Mouse (Mus musculus) macrophage (primary cell): ENCODE measurements around the gene Gng7. TPM values are rescaled to one million over a fixed set of nuclear protein-coding genes. Genes with fewer than 3 reads are reported as not detected.
A peak's percentile ranks its signal among the peaks of the same experiment; 100 is the strongest.

Source experiments
- H3K27ac ChIP-seq: fragments of 350-480 bp; formaldehyde crosslinking; 2 replicates; pipeline ENCODE4 v1.9.0; 2021
- H3K36me3 ChIP-seq: fragments of 350-480 bp; formaldehyde crosslinking; 2 replicates; pipeline ENCODE4 v1.9.0; 2021; ENCODE audit errors: inconsistent target
- H3K4me3 ChIP-seq: fragments of 350-480 bp; formaldehyde crosslinking; 2 replicates; pipeline ENCODE4 v1.9.0; 2021; ENCODE audit errors: inconsistent target
- H3K79me2 ChIP-seq: fragments of 350-480 bp; formaldehyde crosslinking; 2 replicates; pipeline ENCODE4 v1.9.0; 2021; ENCODE audit errors: inconsistent target
- WGBS: methylation state at CpG from one replicate; pipeline ENCODE4 v1.1.7; 2026; ENCODE audit warnings: inconsistent platforms; ENCODE audit not compliant: missing documents; 5-methylcytosine and 5-hydroxymethylcytosine counted together
- polyA plus RNA-seq: library from polyadenylated mRNA; stranded (reverse); fragments of 250-400 nt; gene quantifications from 3 replicates; pipeline ENCODE4 v1.2.4, GENCODE M21; 2018; ENCODE audit warnings: inconsistent platforms

Gng7 gene
- polyA plus RNA-seq, 1 experiment from 2014 or later: 0.93 TPM

DNA sequence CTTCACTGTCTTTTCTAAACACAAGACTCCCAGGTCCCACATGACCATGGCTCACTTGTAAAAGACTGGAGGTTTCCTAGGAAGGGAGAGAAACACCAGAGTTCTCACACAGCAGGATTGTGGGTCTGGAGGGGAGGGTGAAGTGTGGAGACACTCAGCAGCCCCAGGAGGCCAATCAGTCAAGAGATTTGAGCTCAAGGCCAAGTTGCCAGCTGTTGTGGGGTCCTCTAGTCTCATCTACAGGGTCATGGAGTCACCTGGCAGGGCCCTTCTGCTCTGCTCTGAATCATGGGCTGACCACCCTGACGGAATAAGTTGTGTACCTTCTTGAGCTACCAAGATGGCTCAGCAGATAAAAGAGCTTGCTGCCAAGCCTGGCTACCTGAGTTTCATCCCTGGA, 41.0 kb downstream of the Gng7 start:
- Histone ChIP-seq H3K79me2 (no peaks in the 10 kb centered on the region), H3K4me3 (no peak overlapping the region), H3K27ac (no peak overlapping the region), H3K36me3 (no peaks in the 10 kb centered on the region)
- 92% methylated on average over 1 of the region's 1 CpGs for WGBS

DNA sequence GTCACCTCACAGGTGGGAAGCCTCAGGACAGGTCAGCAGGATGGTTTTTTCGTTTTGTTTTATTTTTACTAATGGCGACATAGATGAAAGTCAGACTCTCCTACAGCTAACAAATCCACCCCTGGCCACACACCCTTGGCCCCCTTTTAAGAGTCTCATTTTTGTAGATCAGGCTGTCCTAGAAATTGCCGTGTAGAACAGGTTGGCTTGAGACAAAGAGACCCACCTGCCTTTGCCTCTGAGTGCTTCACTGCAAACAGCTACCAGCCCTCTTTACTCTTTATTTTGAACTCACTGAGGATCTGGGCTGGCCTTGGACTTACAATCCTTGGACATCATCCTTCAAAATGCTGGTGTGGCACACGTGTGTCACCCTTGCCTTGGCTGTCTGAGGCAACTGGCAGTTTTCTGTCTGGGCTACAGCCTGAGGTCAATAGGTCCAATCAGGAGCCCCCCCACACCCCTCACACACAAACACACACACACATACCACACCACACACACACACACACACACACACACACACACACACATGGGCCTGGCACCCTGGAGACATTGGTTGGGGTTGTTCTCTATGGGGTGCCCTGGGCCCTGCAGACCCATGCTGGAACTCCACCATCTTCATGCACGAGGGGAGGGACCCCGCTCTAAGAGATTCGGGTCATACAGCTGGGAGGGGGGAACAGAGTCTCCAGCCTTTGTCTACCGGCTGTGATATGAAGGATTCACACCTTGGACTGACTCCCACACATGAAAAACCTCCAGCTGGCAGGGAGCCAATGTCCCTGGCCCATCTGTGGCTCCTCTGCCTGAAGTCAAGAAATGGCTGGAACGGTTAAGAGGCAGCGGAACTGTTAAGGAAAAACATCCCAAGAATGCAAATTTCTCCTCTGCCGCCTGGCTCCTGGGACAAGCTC, 42.4 kb downstream of the Gng7 start:
- Histone ChIP-seq H3K79me2 (no peaks in the 10 kb centered on the region), H3K4me3 (no peak overlapping the region), H3K27ac (no peak overlapping the region), H3K36me3 (no peaks in the 10 kb centered on the region)
- 95% methylated on average over 11 of the region's 11 CpGs for WGBS

DNA sequence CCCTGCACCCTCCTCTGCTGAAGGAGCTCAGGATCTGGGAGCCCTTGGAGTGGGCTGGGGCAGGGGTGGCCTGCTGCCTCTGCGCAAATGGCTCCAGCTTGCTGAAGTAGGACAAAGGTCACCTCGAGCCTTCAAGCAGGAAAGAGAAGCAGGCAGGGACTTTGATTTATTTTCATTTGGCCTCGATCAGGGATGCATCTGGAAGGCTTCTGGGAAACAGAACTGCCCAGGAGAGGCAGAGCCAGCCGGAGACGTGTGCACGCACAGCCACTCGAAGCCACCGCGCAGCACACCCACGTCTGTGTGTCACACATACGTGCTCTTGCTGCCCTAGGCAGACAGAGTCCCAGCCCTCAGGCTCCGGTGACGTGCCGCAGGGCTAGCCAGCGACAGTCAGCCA, 43.2 kb downstream of the Gng7 start:
- 95% methylated on average over 15 of the region's 15 CpGs for WGBS
- no peak overlapping the region for H3K4me3 ChIP-seq
- no peaks in the 10 kb centered on the region for H3K79me2 ChIP-seq

DNA sequence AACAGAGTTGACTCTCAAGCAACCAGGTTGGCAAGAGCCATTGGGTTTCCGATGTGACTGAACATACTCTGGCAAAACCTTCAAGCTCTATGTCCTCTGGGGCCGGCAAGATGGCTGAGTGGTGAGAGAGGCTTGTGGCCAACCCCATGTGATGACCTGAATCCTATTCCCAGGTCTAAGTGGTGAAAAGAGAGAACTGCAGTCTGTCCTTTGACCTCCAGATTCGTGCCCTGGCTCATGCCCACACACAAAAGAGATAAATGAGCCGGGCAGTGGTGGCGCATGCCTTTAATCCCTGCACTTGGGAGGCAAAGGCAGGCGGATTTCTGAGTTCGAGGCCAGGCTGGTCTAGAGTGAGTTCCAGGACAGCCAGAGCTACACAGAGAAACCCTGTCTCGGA, 44.6 kb downstream of the Gng7 start:
- Histone ChIP-seq H3K4me3 (no peak overlapping the region), H3K27ac (no peak overlapping the region), H3K79me2 (no peaks in the 10 kb centered on the region), H3K36me3 (no peaks in the 10 kb centered on the region)
- 91% methylated on average over 8 of the region's 8 CpGs for WGBS

More for the DNA sequence above, 43.2 kb downstream of the Gng7 start:
- H3K36me3 ChIP-seq: no peaks in the 10 kb centered on the region
- H3K27ac ChIP-seq: no peak overlapping the region

DNA sequence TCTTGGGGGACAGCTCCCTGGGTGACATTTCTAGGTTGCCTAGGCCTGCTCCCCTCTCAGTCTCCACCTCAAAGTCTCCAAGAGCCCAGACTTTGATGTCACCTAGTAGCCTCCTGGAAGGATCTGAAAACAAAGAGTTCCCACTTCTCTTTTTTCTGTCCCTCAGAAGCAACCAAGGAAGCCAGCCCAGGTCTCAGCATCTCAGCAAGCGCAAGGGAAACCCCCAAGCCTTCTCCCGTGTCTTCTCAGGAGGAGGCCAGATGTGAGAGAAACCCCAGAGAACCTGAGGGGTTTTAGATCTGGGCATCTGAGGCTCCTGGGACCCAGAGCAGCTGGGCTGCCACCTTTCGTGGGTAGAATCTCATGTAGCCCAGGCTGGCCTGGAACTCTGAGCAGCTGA, 45.4 kb downstream of the Gng7 start:
- Histone ChIP-seq H3K27ac (no peak overlapping the region), H3K36me3 (no peaks in the 10 kb centered on the region), H3K79me2 (no peaks in the 10 kb centered on the region), H3K4me3 (no peak overlapping the region)
- WGBS: 58% methylated on average over 2 of the region's 3 CpGs

DNA sequence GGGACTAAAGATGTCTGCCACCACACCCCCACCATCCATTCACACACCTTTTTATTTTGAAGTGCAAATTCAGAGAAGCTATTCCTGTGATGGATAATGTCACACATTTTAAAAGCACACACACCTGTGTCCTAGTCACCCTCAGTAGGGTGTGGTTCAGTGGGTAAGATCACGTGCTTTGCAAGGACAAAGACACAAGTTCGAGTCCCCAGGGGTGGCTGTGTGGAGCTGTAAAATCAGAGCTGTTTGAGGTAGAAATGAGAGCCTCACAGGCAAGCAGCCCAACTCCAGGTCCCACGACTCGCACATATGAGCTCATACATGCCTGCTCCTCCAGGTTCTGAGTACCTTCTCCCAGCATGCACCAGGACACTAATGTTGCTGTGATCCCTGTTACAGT, 46.6 kb downstream of the Gng7 start:
- WGBS: 96% methylated on average over 4 of the region's 4 CpGs

DNA sequence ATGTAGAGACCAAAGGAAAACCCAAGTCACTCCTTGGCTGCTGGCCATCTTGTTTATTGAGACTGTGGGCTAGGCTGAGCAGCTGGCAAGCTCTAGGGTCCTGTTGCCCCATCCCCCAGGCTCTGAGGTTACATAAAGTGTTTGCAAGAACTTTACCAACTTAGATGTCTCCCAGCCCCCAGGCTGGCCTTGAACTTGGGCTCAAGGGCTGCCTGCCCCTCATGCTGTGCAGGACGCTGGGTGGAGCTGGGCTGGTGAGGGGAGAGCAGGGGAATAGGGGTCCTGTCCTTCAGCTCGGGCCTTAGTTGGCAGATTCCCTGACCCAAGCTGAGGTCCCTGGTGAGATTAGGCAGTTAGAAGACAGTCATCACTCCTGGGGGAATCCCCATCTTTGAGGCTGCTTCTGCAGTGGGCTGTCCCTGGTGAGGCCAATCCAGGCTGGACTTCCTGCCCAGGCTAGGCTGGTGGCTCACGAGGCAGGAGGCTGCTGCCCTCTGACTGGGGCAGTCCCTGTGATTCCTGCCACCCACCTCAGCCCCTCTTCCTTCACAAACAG, 47.6 kb downstream of the Gng7 start:
- Histone ChIP-seq H3K27ac (peak overlapping the region; percentile 32), H3K36me3 (no peaks in the 10 kb centered on the region), H3K79me2 (no peaks in the 10 kb centered on the region), H3K4me3 (no peak overlapping the region)
- 36% methylated on average over 3 of the region's 3 CpGs for WGBS

More for the DNA sequence above, 46.6 kb downstream of the Gng7 start:
- no peaks in the 10 kb centered on the region for H3K36me3 ChIP-seq
- no peak overlapping the region for H3K4me3 ChIP-seq
- H3K27ac ChIP-seq: no peak overlapping the region
- no peaks in the 10 kb centered on the region for H3K79me2 ChIP-seq

DNA sequence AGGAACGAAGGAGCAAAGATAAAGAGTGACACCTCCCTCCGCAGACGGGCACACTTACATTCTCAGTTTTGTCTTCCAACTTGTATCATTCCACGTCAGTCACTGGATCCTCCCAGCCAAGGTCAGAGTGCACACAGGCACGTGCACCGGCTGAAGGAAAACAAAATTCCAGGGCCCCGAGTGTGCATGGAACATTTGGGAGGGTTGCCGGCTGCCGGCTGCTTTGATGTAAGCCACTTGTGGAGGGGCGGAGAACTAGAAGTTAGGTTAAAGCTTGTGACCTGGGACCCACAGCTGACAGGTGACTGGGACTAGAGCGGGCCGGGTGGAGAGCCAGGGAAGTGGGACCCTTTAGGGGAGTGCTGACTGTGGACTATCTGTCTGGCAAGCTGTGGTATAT, 48.4 kb downstream of the Gng7 start:
- H3K79me2 ChIP-seq: no peaks in the 10 kb centered on the region
- 90% methylated on average over 12 of the region's 12 CpGs for WGBS
- H3K4me3 ChIP-seq: no peak overlapping the region
- no peaks in the 10 kb centered on the region for H3K36me3 ChIP-seq
- H3K27ac ChIP-seq: no peak overlapping the region

DNA sequence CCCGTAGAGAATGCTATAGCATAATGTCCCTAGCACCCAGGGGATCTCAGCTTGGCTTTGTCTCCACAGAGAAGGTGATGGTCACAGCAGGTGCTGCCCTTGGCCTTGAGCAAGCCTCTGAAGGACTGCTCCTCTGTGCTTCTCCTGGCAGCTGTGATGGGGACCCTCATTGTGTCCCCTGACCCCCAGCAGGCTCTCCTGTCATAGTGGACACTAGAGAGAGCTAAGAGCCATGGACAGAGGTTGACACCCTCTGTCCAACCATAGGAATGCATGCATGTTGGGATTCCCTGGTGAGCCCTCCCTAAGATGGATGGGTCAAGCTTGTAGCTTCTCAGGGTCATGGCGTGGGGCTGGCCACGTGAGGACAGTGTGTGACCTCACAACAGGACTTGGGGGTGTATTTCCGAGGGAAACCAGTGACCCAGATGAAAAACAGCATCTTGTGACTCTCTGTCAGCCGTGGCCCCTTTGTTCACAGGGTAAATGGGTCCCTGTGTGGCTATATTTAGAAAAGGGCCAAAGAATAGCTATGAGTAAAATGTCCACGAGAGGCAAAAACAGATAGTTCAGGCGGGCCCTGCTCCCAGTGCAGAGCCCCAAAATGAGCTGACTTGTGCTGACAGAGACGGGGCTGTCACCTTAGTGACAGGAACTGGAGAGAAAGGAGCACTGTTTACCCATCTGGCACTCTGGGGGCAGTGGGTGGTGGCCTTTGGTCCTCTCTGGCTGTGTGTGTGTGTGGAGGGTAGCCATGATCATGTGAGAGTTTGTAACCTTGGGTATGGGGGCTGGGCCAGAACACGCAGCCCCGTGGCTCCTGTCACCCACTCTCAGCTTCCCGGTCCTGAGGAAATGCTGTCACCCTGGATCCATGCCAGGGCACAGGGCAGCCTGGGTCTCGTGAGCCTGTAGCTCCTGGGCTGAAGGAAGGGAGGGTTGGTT, 51.4 kb downstream of the Gng7 start:
- H3K4me3 ChIP-seq: no peak overlapping the region
- no peaks in the 10 kb centered on the region for H3K79me2 ChIP-seq
- no peaks in the 10 kb centered on the region for H3K36me3 ChIP-seq
- peak overlapping the region; percentile 76 for H3K27ac ChIP-seq
- 44% methylated on average over 12 of the region's 12 CpGs for WGBS

DNA sequence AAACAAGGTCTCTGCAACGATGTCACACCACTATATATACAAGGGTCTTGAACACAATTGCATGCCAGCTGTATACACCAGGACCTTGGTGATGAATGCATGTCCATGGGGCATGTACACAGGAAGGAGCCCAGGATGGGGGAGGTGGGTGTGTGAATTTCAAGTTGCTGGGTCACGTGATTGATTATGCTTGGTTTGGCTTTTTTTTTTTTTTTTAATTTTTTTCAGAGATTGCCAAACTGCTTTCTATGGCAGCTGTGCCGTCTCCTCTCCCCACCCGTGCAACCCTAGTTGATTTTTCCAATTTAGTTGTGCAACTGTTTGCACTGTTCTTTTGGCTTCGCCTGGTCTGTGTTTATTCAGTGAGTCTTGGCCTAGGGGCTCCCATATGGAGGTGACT, 52.2 kb downstream of the Gng7 start:
- no peaks in the 10 kb centered on the region for H3K79me2 ChIP-seq
- peak overlapping the region; percentile 76 for H3K27ac ChIP-seq
- no peaks in the 10 kb centered on the region for H3K36me3 ChIP-seq
- WGBS: 66% methylated on average over 4 of the region's 5 CpGs
- no peak overlapping the region for H3K4me3 ChIP-seq

DNA sequence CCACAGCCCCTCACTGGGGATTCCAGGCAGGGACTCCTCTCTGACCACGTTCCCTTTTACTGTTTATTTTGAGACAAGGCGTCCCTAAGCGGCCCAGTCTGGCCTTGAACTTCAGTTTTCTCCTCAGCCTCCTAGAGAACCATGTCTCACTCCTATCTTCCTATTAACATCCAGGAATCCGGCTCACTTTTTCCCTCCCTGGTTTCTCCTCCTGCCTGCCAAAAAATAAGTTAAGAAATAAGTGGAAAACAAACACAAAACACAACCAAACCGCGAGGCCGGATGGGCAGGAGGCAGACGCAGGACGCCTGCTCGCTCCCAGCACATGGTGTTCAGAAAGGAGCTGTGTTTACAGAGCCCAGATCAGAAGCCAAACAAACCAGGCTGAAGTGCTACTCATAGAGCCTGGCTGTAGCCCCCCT, 52.7 kb downstream of the Gng7 start:
- WGBS: 89% methylated on average over 10 of the region's 10 CpGs
- no peaks in the 10 kb centered on the region for H3K36me3 ChIP-seq
- no peak overlapping the region for H3K27ac ChIP-seq
- no peak overlapping the region for H3K4me3 ChIP-seq
- H3K79me2 ChIP-seq: no peaks in the 10 kb centered on the region

DNA sequence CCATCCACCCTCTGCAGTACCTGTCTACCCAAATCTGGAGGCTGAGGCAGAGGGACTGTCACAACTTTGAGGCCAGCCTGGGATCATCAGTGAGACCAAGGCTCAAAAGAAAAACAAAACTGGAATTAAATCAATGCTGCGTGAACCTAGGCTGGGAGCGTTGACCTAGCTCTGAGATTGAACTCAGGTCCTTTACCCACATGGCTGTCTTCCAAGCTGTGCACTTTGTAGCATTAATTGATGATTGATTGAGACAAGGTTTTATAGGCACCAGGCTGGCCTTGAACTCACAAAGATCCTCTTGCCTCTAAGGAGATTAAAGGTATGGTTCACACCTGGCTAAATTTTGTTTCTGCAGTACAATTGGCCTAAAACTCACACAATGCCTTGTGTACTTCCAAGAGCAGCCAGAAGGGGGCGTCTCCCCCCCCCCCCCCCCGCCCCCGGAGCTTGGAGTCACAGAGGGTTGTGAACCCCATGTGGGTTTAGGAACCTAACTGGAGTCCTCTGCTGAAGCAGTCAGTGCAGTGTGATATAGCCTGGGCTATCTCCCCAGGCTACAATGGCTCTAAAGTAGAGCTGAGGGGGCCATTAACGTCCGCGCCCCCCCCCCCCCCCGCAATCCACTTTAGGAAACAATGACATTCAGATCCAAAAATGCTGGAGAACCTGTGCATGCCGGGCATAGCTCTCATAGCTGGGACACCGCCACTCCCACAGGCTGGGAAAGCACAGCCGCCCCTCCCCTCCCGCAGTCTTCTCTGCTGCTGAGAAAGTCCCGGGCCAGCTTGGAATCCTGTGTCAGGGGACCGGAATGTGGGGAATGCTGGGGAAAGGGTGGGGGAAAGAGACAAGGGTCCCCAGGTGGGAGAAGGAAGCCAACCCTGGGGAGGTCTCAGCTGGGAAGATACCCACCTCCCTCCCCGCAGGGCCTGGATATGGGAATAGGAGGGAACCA, 53.9 kb downstream of the Gng7 start:
- 53% methylated on average over 15 of the region's 16 CpGs for WGBS
- Histone ChIP-seq H3K79me2 (no peaks in the 10 kb centered on the region), H3K27ac (no peak overlapping the region), H3K4me3 (no peak overlapping the region), H3K36me3 (no peaks in the 10 kb centered on the region)

DNA sequence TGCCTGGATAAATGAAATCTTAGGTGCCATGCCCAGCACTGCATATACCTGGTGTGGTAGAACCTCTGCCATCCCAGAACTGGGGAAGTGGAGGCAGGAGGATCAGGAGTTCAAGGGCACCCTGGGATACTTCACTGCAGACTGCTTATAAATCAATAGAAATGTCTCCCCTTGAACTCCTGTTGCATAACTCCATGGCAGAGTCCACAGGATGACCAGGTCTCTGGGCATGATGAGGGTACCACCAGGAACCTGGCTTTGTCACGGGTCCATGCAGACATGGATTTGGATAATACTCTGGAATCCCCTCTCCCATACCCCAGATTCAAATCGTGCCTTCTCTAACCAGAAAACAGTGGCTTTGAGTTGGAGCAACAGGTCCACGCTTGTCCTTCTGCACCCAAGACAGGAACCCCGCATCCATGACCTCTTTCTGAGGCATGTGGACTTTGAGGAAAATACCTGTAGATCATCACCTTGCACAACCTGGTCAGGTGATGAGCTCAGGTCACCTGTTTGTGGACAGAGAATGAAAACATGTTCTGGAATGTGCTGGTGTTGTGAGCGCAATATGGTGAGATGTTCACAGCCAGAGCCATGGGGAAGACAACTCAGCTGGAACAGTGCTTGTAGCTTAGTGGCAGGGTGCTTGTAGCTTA, 55.6 kb downstream of the Gng7 start:
- Histone ChIP-seq H3K36me3 (no peaks in the 10 kb centered on the region), H3K27ac (no peak overlapping the region), H3K79me2 (no peaks in the 10 kb centered on the region), H3K4me3 (no peak overlapping the region)
- 99% methylated on average over 5 of the region's 5 CpGs for WGBS
